Mouse (Mus musculus) forebrain, embryonic 16.5 days (tissue): ENCODE measurements around the gene Kdm2b. TPM values are rescaled to one million over a fixed set of nuclear protein-coding genes. Genes with fewer than 3 reads are reported as not detected.

ENCODE experiments used
- ATAC-seq: fragments of 200-750 bp; cut with Nextera tagmentation; 2 replicates; pipeline ENCODE4 v1.8.0; 2017; ENCODE audit warnings: mild to moderate bottlenecking, moderate library complexity
- H3K27ac ChIP-seq: fragments of 300-500 bp; sonication (generic); 2 replicates; pipeline ENCODE4 v1.5.1; 2014; ENCODE audit warnings: low read length, control low read depth
- H3K27me3 ChIP-seq: fragments of 300-500 bp; sonication (generic); replicated peaks from 2 replicates; pipeline ENCODE4 v1.6.1; 2014; ENCODE audit warnings: low read length; ENCODE audit not compliant: control insufficient read depth, insufficient read depth
- H3K36me3 ChIP-seq: fragments of 300-500 bp; sonication (generic); 2 replicates; pipeline ENCODE4 v1.6.1; 2014; ENCODE audit not compliant: control insufficient read depth, insufficient read depth
- H3K4me1 ChIP-seq: fragments of 300-500 bp; sonication (generic); replicated peaks from 2 replicates; pipeline ENCODE4 v1.6.1; 2014; ENCODE audit warnings: low read length; ENCODE audit not compliant: control insufficient read depth, insufficient read depth
- H3K4me2 ChIP-seq: fragments of 300-500 bp; sonication (generic); 2 replicates; pipeline ENCODE4 v1.6.1; 2014; ENCODE audit warnings: mild to moderate bottlenecking, low read length, control low read depth
- H3K4me3 ChIP-seq: fragments of 300-500 bp; sonication (generic); replicated peaks from 2 replicates; pipeline ENCODE4 v1.5.1; 2014; ENCODE audit warnings: mild to moderate bottlenecking, low read length, control low read depth
- H3K9ac ChIP-seq: fragments of 300-500 bp; sonication (generic); replicated peaks from 2 replicates; pipeline ENCODE4 v1.6.1; 2014; ENCODE audit warnings: low read depth, low read length, control low read depth
- H3K9me3 ChIP-seq: fragments of 300-500 bp; sonication (generic); 2 replicates; pipeline ENCODE4 v1.6.1; 2016; ENCODE audit warnings: low read length; ENCODE audit not compliant: control insufficient read depth
- WGBS: fragments of 180-500 bp; shearing (Covaris S2); extraction: QIAGEN DNeasy Blood & Tissue Kit; methylation state at CpG from one replicate; pipeline ENCODE4 v1.1.7; 2014; 5-methylcytosine and 5-hydroxymethylcytosine counted together
- polyA plus RNA-seq: library from polyadenylated mRNA; unstranded; fragments of >200 nt; fragmentation: Nextera tagmentation; extraction: Ambion mirVana; gene quantifications from 2 replicates; pipeline ENCODE4 v1.2.1, GENCODE M21; 2015

Gene Kdm2b
- polyA plus RNA-seq, 1 experiment from 2014 or later, result 157 TPM

DNA sequence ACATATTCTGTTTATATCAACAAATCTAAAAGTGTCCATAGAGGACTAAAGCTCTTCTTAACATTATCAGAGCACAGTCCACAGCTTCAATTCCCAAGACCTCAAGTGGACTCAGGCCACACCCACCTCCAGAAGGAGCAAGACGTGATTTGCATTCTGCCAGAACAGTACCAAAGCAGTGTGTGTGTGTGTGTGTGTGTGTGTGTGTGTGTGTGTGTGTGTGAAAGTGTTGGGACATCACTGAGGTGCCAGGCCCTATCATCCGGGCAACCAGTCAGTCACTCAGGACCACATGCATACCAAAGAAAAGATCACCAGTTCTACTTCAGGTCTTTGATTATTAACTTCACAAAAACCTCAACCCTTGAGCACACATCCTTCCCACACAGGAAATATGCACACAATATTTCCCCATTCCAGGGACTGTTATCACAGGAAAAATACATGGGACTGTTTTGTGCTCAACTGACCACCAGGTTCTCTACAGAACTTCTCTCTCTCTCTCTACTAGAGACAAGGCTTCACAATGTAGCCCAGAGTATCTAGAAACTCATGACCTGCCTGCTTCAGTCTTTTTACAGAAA, 105.9 kb downstream of the Kdm2b start:
- 52% methylated on average over 2 of the region's 2 CpGs for WGBS

GRCm38 (mm10) chr5:122883237-122883636, 106.4 kb downstream of the Kdm2b start:
- H3K27me3 ChIP-seq, result no peaks in the 10 kb centered on the region
- H3K9ac ChIP-seq, result no peak overlapping the region
- no peak overlapping the region for H3K4me2 ChIP-seq
- WGBS, result 81% methylated on average over 9 of the region's 9 CpGs
- peaks cover 16% of the 10 kb centered on the region for H3K36me3 ChIP-seq
- no peaks in the 10 kb centered on the region for H3K9me3 ChIP-seq
- no peak for ATAC-seq
- H3K27ac ChIP-seq, result no peak overlapping the region
- H3K4me3 ChIP-seq, result no peak overlapping the region
- H3K4me1 ChIP-seq, result peaks cover 18% of the 10 kb centered on the region

More for the DNA sequence above, 105.9 kb downstream of the Kdm2b start:
- H3K27ac ChIP-seq, result no peak overlapping the region
- H3K4me2 ChIP-seq, result no peak overlapping the region
- ATAC-seq, result no peak
- H3K4me1 ChIP-seq, result peaks cover 18% of the 10 kb centered on the region
- H3K9ac ChIP-seq, result no peak overlapping the region
- no peaks in the 10 kb centered on the region for H3K9me3 ChIP-seq
- H3K36me3 ChIP-seq, result peaks cover 13% of the 10 kb centered on the region
- H3K4me3 ChIP-seq, result no peak overlapping the region
- no peaks in the 10 kb centered on the region for H3K27me3 ChIP-seq

DNA sequence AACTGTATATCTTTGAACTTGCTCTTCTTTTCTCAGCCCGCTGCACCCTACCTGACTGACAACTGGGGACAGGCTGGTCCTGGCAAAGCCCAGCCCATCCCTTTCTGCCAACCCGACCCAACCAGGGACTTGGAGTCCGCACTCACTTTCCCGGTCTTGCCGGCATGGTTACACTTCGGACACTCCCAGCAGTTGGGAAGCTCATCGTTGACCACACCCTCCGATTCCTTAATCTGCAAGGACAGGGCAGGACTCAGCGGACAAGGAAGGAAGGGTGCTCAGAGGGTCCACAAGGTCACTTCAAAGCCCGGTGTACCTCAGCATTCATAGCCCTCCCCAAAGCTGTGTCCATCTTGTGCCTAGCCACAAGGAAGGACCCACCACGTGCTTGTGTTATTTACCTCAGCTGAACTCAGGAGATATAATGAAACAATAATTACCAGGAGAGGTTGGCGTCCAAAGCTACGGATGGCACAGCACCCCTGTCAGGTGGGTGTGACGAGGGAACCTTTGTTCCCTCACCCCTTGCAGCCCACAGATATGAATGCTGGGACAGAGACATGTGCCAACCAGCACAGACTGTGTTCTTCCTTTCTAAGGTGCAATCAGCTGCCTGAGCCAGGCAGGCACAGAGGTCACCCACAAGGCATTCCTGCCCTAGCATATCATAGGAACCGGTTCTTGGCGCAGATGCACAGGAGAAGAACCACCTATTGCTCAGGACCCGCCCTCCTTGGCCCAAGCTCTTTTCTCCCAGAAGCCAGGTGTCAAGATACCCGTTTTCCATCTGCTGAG, 107.2 kb downstream of the Kdm2b start:
- ATAC-seq, result no peak
- Histone ChIP-seq H3K4me2 (no peak overlapping the region), H3K27ac (no peak overlapping the region), H3K9me3 (no peaks in the 10 kb centered on the region), H3K4me3 (no peak overlapping the region), H3K27me3 (no peaks in the 10 kb centered on the region), H3K9ac (no peak overlapping the region), H3K36me3 (peaks cover 21% of the 10 kb centered on the region), H3K4me1 (peaks cover 12% of the 10 kb centered on the region)
- 93% methylated on average over 18 of the region's 18 CpGs for WGBS

GRCm38 (mm10) chr5:122881313-122881712, 108.3 kb downstream of the Kdm2b start:
- peak; percentile 61; the same call in 1 of the 2 replicates for ATAC-seq
- peaks cover 9% of the 10 kb centered on the region for H3K4me1 ChIP-seq
- 60% methylated on average over 5 of the region's 5 CpGs for WGBS
- peaks cover 26% of the 10 kb centered on the region for H3K36me3 ChIP-seq
- no peak overlapping the region for H3K27ac ChIP-seq
- H3K4me3 ChIP-seq, result no peak overlapping the region
- H3K9ac ChIP-seq, result no peak overlapping the region
- H3K4me2 ChIP-seq, result no peak overlapping the region
- no peaks in the 10 kb centered on the region for H3K9me3 ChIP-seq
- H3K27me3 ChIP-seq, result no peaks in the 10 kb centered on the region

GRCm38 (mm10) chr5:122880241-122880980, 109.2 kb downstream of the Kdm2b start:
- H3K4me1 ChIP-seq, result peaks cover 4% of the 10 kb centered on the region; the same call in 1 of the 2 replicates
- H3K9ac ChIP-seq, result no peak overlapping the region
- H3K4me3 ChIP-seq, result no peak overlapping the region
- ATAC-seq, result no peak
- peaks cover 26% of the 10 kb centered on the region for H3K36me3 ChIP-seq
- WGBS, result 96% methylated on average over 37 of the region's 37 CpGs
- no peaks in the 10 kb centered on the region for H3K9me3 ChIP-seq
- no peak overlapping the region for H3K27ac ChIP-seq
- H3K4me2 ChIP-seq, result no peak overlapping the region
- no peaks in the 10 kb centered on the region for H3K27me3 ChIP-seq

- Histone ChIP-seq H3K4me1 (no peaks in the 10 kb centered on the region), H3K27me3 (no peaks in the 10 kb centered on the region), H3K9ac (no peak overlapping the region), H3K4me3 (no peak overlapping the region), H3K27ac (no peak overlapping the region), H3K9me3 (no peaks in the 10 kb centered on the region), H3K36me3 (peaks cover 34% of the 10 kb centered on the region), H3K4me2 (no peak overlapping the region)
- no peak for ATAC-seq
- 81% methylated on average over 3 of the region's 3 CpGs for WGBS
These were observed 113.0 kb downstream of the Kdm2b start for GRCm38 (mm10) chr5:122876671-122877070.

DNA sequence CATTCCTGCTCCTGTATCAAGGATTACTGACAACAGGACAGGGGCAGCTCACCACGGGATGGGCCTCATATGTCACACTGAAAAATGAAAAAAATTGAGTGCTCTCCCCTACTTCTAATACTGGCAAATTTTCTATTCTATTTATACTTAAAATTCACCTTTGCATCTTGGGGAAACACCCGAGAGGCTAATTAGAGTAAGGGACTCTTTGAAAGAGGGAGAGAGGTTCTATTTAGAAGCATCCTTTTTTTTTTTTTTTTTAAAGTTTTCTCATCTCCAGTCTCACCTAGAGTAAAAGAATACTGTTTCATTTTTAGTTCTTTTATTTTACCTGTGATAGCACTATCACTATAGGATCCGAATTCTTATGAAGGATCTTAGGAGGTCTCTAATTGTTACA, 115.3 kb downstream of the Kdm2b start:
- Histone ChIP-seq H3K4me1 (no peaks in the 10 kb centered on the region), H3K4me2 (no peak overlapping the region), H3K27me3 (no peaks in the 10 kb centered on the region), H3K27ac (no peak overlapping the region), H3K4me3 (no peak overlapping the region), H3K9me3 (no peaks in the 10 kb centered on the region), H3K9ac (no peak overlapping the region), H3K36me3 (peaks cover 31% of the 10 kb centered on the region)
- no peak for ATAC-seq
- WGBS, result 80% methylated on average over 3 of the region's 3 CpGs

- no peak for ATAC-seq
- H3K36me3 ChIP-seq, result peaks cover 32% of the 10 kb centered on the region
- no peaks in the 10 kb centered on the region for H3K4me1 ChIP-seq
These were observed 116.0 kb downstream of the Kdm2b start for GRCm38 (mm10) chr5:122873573-122873972.

DNA sequence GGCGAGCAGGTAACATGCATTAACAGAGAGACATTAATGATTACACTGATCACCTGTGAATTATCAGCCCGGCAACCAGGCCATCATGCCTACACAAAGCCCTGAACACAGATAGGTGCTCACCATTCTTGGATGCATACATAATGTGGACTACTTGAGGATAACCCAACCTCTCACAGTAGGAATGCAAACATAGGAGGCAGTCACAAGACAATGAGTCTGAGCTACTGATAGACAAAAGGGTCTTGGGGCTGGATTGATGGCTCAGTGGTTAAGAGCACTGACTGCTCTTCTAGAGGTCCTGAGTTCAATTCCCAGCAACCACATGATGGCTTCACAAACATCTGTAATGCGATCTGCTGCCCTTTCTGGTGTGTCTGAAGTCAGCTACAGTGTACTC, 117.0 kb downstream of the Kdm2b start:
- Histone ChIP-seq H3K36me3 (peaks cover 35% of the 10 kb centered on the region), H3K9ac (no peak overlapping the region), H3K27ac (no peak overlapping the region), H3K27me3 (no peaks in the 10 kb centered on the region), H3K9me3 (no peaks in the 10 kb centered on the region), H3K4me3 (no peak overlapping the region), H3K4me1 (no peaks in the 10 kb centered on the region), H3K4me2 (no peak overlapping the region)
- 95% methylated on average over 3 of the region's 3 CpGs for WGBS
- no peak for ATAC-seq

More at GRCm38 (mm10) chr5:122873573-122873972, 116.0 kb downstream of the Kdm2b start:
- Histone ChIP-seq H3K9ac (no peak overlapping the region), H3K27ac (no peak overlapping the region), H3K9me3 (no peaks in the 10 kb centered on the region), H3K4me3 (no peak overlapping the region), H3K27me3 (no peaks in the 10 kb centered on the region), H3K4me2 (no peak overlapping the region)
- WGBS, result 56% methylated on average over 2 of the region's 2 CpGs
